Mouse (Mus musculus) neutrophil, adult 83 days (primary cell): ENCODE data around the gene Gm10647. TPM values are rescaled to one million over a fixed set of nuclear protein-coding genes. Genes with fewer than 3 reads are reported as not detected.

Experiments used
- total RNA-seq, 2 experiments: library from RNA; stranded (reverse); gene quantifications; one replicate each; pipeline ENCODE4 v1.2.4; 2023

Gene Gm10647
- under 1 TPM in 1 of 2 experiments, not detected in 1; 0.26 TPM for total RNA-seq

DNA sequence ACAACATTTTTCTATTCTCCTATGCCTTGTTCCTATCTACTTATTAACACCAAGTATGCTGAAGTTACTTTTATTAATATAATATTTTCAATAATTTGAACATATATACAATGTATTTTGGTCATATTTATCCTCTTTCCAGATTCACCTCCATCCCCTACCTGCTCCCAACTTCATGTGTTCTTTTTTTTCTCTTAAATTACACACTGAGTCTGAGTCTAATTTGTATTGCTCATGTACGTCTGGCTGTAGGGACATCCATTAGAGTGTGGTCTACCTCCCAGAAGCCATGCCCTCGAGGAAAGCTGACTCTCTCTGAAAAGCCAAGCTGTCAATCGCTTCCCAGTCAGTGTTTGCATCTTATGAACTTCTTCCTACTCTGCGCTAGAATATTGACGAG is at the start of gene Gm10647:
Gene Gm10647, plus strand, starts transcription at position 301 of the 400 bp plus-strand sequence.

DNA sequence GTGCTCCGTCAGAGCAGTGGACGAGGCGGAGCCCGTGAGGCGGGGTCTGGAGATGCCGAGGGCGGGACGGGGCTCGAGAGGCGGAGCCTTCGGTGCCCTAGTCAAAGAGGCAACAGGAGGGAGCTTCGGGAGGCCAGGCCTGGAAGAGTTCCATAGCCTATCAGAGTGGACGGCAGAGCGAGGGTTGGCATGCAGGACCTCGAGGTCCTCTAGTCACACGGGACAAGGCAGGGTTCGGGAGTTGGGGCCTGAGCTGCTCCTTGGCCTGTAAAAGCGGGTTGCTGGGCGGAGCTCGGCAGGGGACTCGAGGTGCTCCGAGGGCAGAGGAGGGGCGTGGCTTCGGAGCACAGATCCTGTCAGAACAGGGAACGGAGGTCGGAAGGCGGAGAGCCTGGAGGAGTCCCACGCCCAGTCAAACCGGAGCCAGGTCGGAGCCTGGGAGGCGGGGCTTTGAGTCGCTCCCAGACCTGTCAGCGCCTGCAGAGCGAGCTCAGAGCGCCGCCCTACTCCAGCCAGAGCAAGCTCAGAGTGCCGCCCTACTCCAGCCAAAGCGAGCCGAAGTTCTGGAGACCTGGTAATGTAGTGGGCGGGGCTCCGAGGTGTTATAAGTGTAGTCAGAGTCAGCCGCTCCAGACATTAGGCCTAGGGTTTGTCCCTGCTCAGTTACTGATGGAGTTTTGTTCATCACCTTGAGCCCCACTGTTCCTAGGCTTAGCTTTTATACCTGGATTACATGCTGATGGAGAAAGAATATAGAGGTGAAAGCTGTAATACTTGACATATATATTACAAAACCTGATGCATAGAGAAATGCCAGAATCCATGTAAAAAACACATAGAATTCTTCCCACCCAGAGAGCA is 1.1 kb upstream of the Gm10647 start, which contains the start of gene Aph1b:
Gene Aph1b, minus strand, starts transcription at position 27 of the 861 bp plus-strand sequence.

DNA sequence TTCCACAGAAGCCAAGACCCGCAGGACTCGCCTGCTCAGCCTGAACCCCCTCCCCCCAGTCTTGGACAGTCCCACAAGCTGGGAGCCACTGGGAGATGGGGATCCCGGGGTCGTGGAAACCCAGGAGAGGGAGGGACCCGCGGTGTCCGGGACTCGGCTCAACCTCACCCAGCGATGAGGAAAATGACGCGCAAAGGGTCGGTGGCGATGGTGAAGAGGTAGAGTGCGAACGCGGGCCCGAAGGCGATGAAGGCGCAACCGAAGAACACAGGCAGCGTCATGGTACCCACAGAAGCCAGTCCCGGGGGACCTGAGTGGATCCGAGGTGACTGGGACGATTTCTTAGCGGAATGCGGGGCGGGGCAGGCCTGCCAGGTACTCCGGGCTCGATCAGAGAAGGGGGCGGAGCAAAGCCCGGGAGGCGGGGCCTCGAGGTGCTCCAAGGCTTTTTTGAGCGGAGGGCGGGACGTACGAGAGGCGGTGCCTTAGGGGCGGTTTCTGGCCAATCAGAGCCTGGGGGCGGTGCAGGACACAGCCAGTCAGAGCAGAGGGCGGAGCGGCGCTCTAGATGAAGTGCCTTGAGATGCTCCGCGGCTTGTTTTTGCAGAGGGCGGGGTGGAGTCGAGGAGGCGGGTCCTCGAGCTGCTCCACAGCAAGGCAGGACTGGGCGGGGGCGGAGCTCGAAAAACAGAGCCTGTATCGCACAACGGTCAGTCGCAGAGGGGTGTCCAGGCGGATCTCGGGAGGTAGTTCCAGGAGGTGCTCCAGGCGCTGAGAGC is 37.7 kb downstream of the Gm10647 start, which contains the start of gene Aph1c:
Gene Aph1c, minus strand, starts transcription at position 409 of the 779 bp plus-strand sequence.

Other genes with a start within 250 kb of the Gm10647 start
- gene Usp3, start 203.9 kb upstream of the Gm10647 start, total RNA-seq: 10 to 100 TPM; 68.4 to 96.0 TPM
- gene Car12, start 83.4 kb upstream of the Gm10647 start, total RNA-seq: under 1 TPM; 0.24 to 0.53 TPM
- gene Aph1b, start 1.5 kb upstream of the Gm10647 start, total RNA-seq: 10 to 100 TPM; 30.4 to 30.7 TPM
- 10 to 100 TPM in 1 of 2 experiments, 1 to 10 TPM in 1; 9.0 to 10.7 TPM for gene Aph1c, start 37.7 kb downstream of the Gm10647 start, total RNA-seq
- 10 to 100 TPM; 76.1 to 87.0 TPM for gene Rab8b, start 122.6 kb downstream of the Gm10647 start, total RNA-seq
- gene Rps27l, start 149.0 kb downstream of the Gm10647 start, total RNA-seq: 100 to 1,000 TPM in 1 of 2 experiments, 10 to 100 TPM in 1; 96.0 to 109 TPM
- gene Lactb, start 178.4 kb downstream of the Gm10647 start, total RNA-seq: 10 to 100 TPM; 15.5 to 15.7 TPM